Mouse (Mus musculus): ENCODE data around the gene Gna11. TPM values are rescaled to one million over a fixed set of nuclear protein-coding genes. Genes with fewer than 3 reads are reported as not detected.

The Gna11 gene
- total RNA-seq, 2 experiments from 2014 or later, result 74.2 to 74.4 TPM

GRCm38 (mm10) chr10:81568381-81569191 lies 23.6 kb upstream of the Gna11 start:
- no peak for DNase-seq (ENCODE audit: low spot score in 2 of 2)

- DNase-seq (ENCODE audit: low spot score in 2 of 2), result no peak
These were observed 20.6 kb upstream of the Gna11 start for GRCm38 (mm10) chr10:81565257-81566228.

GRCm38 (mm10) chr10:81564734-81565133 lies 19.7 kb upstream of the Gna11 start:
- DNase-seq (ENCODE audit: low spot score in 2 of 2), result no peak

- DNase-seq (ENCODE audit: low spot score in 2 of 2), result no peak
These were observed 19.2 kb upstream of the Gna11 start for GRCm38 (mm10) chr10:81564216-81564615.

GRCm38 (mm10) chr10:81563481-81563880 lies 18.5 kb upstream of the Gna11 start:
- DNase-seq (ENCODE audit: low spot score in 2 of 2), result no peak

GRCm38 (mm10) chr10:81562411-81562810 lies 17.4 kb upstream of the Gna11 start:
- DNase-seq (ENCODE audit: low spot score in 2 of 2), result no peak

- DNase-seq (ENCODE audit: low spot score in 2 of 2), result no peak
These were observed 15.9 kb upstream of the Gna11 start for GRCm38 (mm10) chr10:81560719-81561459.

GRCm38 (mm10) chr10:81559627-81560539 lies 14.9 kb upstream of the Gna11 start:
- DNase-seq (ENCODE audit: low spot score in 2 of 2), result peak in 1 of 2 experiments; percentile 46

GRCm38 (mm10) chr10:81559163-81559626 lies 14.2 kb upstream of the Gna11 start, which contains the start of gene Aes:
Gene Aes (plus strand): TSS chr10:81559488.
- peak; percentile 85 to 89 for DNase-seq (ENCODE audit: low spot score in 2 of 2)

GRCm38 (mm10) chr10:81557491-81557890 lies 12.5 kb upstream of the Gna11 start:
- no peak for DNase-seq (ENCODE audit: low spot score in 2 of 2)

GRCm38 (mm10) chr10:81556282-81556681 lies 11.3 kb upstream of the Gna11 start:
- DNase-seq (ENCODE audit: low spot score in 2 of 2), result no peak

GRCm38 (mm10) chr10:81553807-81554755 lies 9.1 kb upstream of the Gna11 start:
- no peak for DNase-seq (ENCODE audit: low spot score in 2 of 2)

- no peak for DNase-seq (ENCODE audit: low spot score in 2 of 2)
These were observed 8.2 kb upstream of the Gna11 start for GRCm38 (mm10) chr10:81553232-81553631.

- peak; percentile 43 to 69 for DNase-seq (ENCODE audit: low spot score in 2 of 2)
These were observed 6.7 kb upstream of the Gna11 start for GRCm38 (mm10) chr10:81551597-81552102.

GRCm38 (mm10) chr10:81550257-81550656 lies 5.3 kb upstream of the Gna11 start:
- DNase-seq (ENCODE audit: low spot score in 2 of 2), result no peak

GRCm38 (mm10) chr10:81548944-81549343 lies 4.0 kb upstream of the Gna11 start:
- no peak for DNase-seq (ENCODE audit: low spot score in 2 of 2)

GRCm38 (mm10) chr10:81546788-81547571 lies 2.0 kb upstream of the Gna11 start:
- DNase-seq (ENCODE audit: low spot score in 2 of 2), result no peak

GRCm38 (mm10) chr10:81546332-81546731 lies 1.3 kb upstream of the Gna11 start:
- no peak for DNase-seq (ENCODE audit: low spot score in 2 of 2)
